In genomic region chr7:136220245-136221167, GRCm38 (mm10) we compare ENCODE assay signal across 9 mouse cellular contexts.
DNase-seq lines count a peak whose midpoint lies in the region; ATAC-seq lines count a peak whose summit lies in the region.
"Had no signal": no experiment of that assay in that cellular context is flagged by ENCODE, and none has a peak within 500 bp of the region (broad histone marks: within the 10 kb centered on the region; RNA-seq: fewer than 3 reads in every experiment).

No protein-coding gene starts in this region.

- peak; percentile 19 for DNase-seq in brain, adult 2 months (ENCODE audit: low read depth, low spot score)
- no peak for DNase-seq in embryonic facial prominence, embryonic 11.5 days (ENCODE audit: low spot score)
- DNase-seq in midbrain, embryonic 14.5 days, result peak; percentile 90
- DNase-seq in lung, postnatal 36 days, result no peak
- DNase-seq: heart, postnatal 14 days had no signal

- no peaks in the 10 kb centered on the region for H3K36me3 ChIP-seq in embryonic facial prominence, embryonic 11.5 days (replicated peaks; ENCODE audit: control insufficient read depth, insufficient read depth, low read depth, low read length)
- no peaks in the 10 kb centered on the region for H3K36me3 ChIP-seq in hindbrain, embryonic 13.5 days
- no peaks in the 10 kb centered on the region for H3K36me3 ChIP-seq in midbrain, embryonic 14.5 days (ENCODE audit: control insufficient read depth, insufficient read depth, low read length)

- WGBS in embryonic facial prominence, embryonic 11.5 days, result 45% methylated on average over 5 of the region's 5 CpGs
- WGBS in hindbrain, embryonic 13.5 days, result 19% methylated on average over 5 of the region's 5 CpGs
- WGBS in midbrain, embryonic 14.5 days, result 4% methylated on average over 5 of the region's 5 CpGs

- H3K9me3 ChIP-seq in embryonic facial prominence, embryonic 11.5 days (replicated peaks; ENCODE audit: control insufficient read depth, low read length), result no peaks in the 10 kb centered on the region
- no peaks in the 10 kb centered on the region for H3K9me3 ChIP-seq in hindbrain, embryonic 13.5 days
- H3K9me3 ChIP-seq in midbrain, embryonic 14.5 days (ENCODE audit: control insufficient read depth, low read length), result no peaks in the 10 kb centered on the region

- H3K9ac ChIP-seq in embryonic facial prominence, embryonic 11.5 days (replicated peaks; ENCODE audit: low read length), result no peak overlapping the region
- H3K9ac ChIP-seq in hindbrain, embryonic 13.5 days, result no peak overlapping the region
- no peak overlapping the region for H3K9ac ChIP-seq in midbrain, embryonic 14.5 days (replicated peaks; ENCODE audit: low read length)

- H3K4me3 ChIP-seq in embryonic facial prominence, embryonic 11.5 days (ENCODE audit: low read depth, low read length), result no peak overlapping the region
- no peak overlapping the region for H3K4me3 ChIP-seq in hindbrain, embryonic 13.5 days
- no peak overlapping the region for H3K4me3 ChIP-seq in midbrain, embryonic 14.5 days (replicated peaks; ENCODE audit: low read depth, low read length)

- ATAC-seq in embryonic facial prominence, embryonic 11.5 days (replicated peaks; ENCODE audit: insufficient number of reproducible peaks, low FRiP score, low TSS enrichment, low read depth), result peak; percentile 44; the same call in 1 of the 2 replicates
- ATAC-seq in hindbrain, embryonic 13.5 days (ENCODE audit: low FRiP score), result peak; percentile 70
- peak; percentile 87 for ATAC-seq in midbrain, embryonic 14.5 days (ENCODE audit: low FRiP score, low TSS enrichment)
- ATAC-seq in erythroblast, adult 5-6 weeks (replicated peaks; ENCODE audit: low FRiP score, poor library complexity, severe bottlenecking), result no peak
- ATAC-seq in megakaryocyte-erythroid progenitor cell, adult 5-6 weeks (replicated peaks; ENCODE audit: low FRiP score, low TSS enrichment, poor library complexity, severe bottlenecking), result no peak

- H3K27ac ChIP-seq in embryonic facial prominence, embryonic 11.5 days (replicated peaks; ENCODE audit: low read depth, low read length), result no peak overlapping the region
- H3K27ac ChIP-seq in hindbrain, embryonic 13.5 days, result peak overlapping the region; percentile 84
- peak overlapping the region; percentile 70 for H3K27ac ChIP-seq in midbrain, embryonic 14.5 days (replicated peaks; ENCODE audit: low read depth, low read length)

- H3K27me3 ChIP-seq in embryonic facial prominence, embryonic 11.5 days (ENCODE audit: control insufficient read depth, insufficient read depth, low read length), result no peaks in the 10 kb centered on the region
- no peaks in the 10 kb centered on the region for H3K27me3 ChIP-seq in hindbrain, embryonic 13.5 days
- no peaks in the 10 kb centered on the region for H3K27me3 ChIP-seq in midbrain, embryonic 14.5 days (ENCODE audit: control insufficient read depth, insufficient read depth, low read length)

- H3K4me2 ChIP-seq in embryonic facial prominence, embryonic 11.5 days (ENCODE audit: low read depth, low read length), result no peak overlapping the region
- no peak overlapping the region for H3K4me2 ChIP-seq in hindbrain, embryonic 13.5 days
- no peak overlapping the region for H3K4me2 ChIP-seq in midbrain, embryonic 14.5 days (ENCODE audit: low read length)
- H3K4me2 ChIP-seq: liver, embryonic 11.5 days had no signal

- no peaks in the 10 kb centered on the region for H3K4me1 ChIP-seq in embryonic facial prominence, embryonic 11.5 days (ENCODE audit: control insufficient read depth, insufficient read depth, low read length)
- peaks cover 44% of the 10 kb centered on the region for H3K4me1 ChIP-seq in hindbrain, embryonic 13.5 days (replicated peaks)
- peaks cover 30% of the 10 kb centered on the region for H3K4me1 ChIP-seq in midbrain, embryonic 14.5 days (ENCODE audit: control insufficient read depth, insufficient read depth, low read length)

Comparison
In these comparisons a context has a peak if more than half of its experiments do, and no peak if none do; other contexts are left out.
1. DNase-seq: peak in brain, adult 2 months (single experiment) and midbrain, embryonic 14.5 days (single experiment); none in embryonic facial prominence, embryonic 11.5 days (single experiment) and lung, postnatal 36 days (single experiment).
2. ATAC-seq: peak in embryonic facial prominence, embryonic 11.5 days (single experiment), hindbrain, embryonic 13.5 days (single experiment) and midbrain, embryonic 14.5 days (single experiment); none in erythroblast, adult 5-6 weeks (single experiment) and megakaryocyte-erythroid progenitor cell, adult 5-6 weeks (single experiment).